10 mouse cellular contexts compared by ENCODE assay signal in the genomic region with DNA sequence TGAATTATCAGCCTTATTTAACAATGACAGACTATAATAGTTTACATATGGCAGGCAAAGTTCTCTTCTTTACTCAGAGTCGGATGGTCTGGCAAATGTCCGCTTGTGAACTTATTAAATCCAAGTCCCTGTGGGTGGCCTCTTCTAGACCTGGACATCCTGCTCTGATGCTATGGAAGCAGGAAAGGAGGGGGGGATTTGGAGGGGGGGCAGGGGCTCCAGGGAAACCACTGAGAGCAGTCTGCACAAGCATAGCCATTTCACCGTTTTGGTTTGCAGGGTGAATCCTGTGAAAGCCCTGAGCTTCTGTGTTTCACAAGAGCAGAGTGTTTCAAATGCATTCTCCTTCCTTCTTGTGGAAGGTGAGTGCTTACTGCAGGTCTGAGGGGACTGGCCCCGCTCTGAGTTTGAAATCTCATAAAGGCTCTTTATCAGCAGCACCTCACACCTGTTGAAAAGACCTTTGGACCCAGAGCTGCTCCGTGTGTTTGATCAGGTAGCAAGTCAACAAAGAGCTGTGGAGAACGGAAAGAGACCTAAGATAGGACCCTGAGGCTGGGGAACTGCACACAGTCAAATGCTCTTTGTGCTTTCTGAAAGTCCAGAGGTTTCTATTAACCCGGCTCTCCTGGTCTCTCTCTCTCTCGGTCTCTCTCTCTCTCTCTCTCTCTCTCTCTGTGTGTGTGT. TPM values are rescaled to one million over a fixed set of nuclear protein-coding genes. Genes with fewer than 3 reads are reported as not detected.
DNase-seq lines count a peak whose midpoint lies in the region; ATAC-seq and TF ChIP-seq lines count a peak whose summit lies in the region.
"Had no signal": no experiment of that assay in that cellular context is flagged by ENCODE, and none has a peak within 500 bp of the region (broad histone marks: within the 10 kb centered on the region; RNA-seq: fewer than 3 reads in every experiment).

No protein-coding gene starts in this region.

- no peak for TF ChIP-seq POLR2A in lung, adult 2 months (IDR thresholded peaks at IDR 0.05; ENCODE audit: borderline replicate concordance, extremely low read depth, low read depth, low read length)
- TF ChIP-seq POLR2A in liver, adult 2 months (IDR thresholded peaks at IDR 0.05; ENCODE audit: extremely low read depth, insufficient read depth, low read length): no peak

- H3K4me2 ChIP-seq in lung, embryonic 14.5 days: no peak overlapping the region
- peak overlapping the region; percentile 26 for H3K4me2 ChIP-seq in intestine, embryonic 14.5 days (ENCODE audit: low read length)
- H3K4me2 ChIP-seq in stomach, postnatal 0 days (replicated peaks; ENCODE audit: low read depth): 0 out of 2 replicates have a peak overlapping the region, but pooled peaks have one; percentile 23

- H3K9ac ChIP-seq in lung, embryonic 14.5 days: no peak overlapping the region
- no peak overlapping the region for H3K9ac ChIP-seq in intestine, embryonic 14.5 days (ENCODE audit: low read length)
- no peak overlapping the region for H3K9ac ChIP-seq in liver, adult 2 months (ENCODE audit: low read depth, low read length)
- no peak overlapping the region for H3K9ac ChIP-seq in stomach, postnatal 0 days (ENCODE audit: low read length)

- no peak for TF ChIP-seq EP300 in stomach, postnatal 0 days (optimal IDR thresholded peaks at IDR 0.05)

- H3K27ac ChIP-seq in lung, embryonic 14.5 days (ENCODE audit: low read depth): peak overlapping the region; percentile 39
- peak overlapping the region; percentile 78 for H3K27ac ChIP-seq in intestine, embryonic 14.5 days (ENCODE audit: low read depth)
- H3K27ac ChIP-seq in liver, adult 2 months (replicated peaks; ENCODE audit: insufficient read depth, low read depth, low read length): peak overlapping the region; percentile 34
- H3K27ac ChIP-seq in stomach, postnatal 0 days (replicated peaks): peak overlapping the region; percentile 82
- no peak overlapping the region; the same call in 1 of the 2 replicates for H3K27ac ChIP-seq in midbrain, embryonic 10.5 days (replicated peaks)

- peaks cover 8% of the 10 kb centered on the region; the same call in 1 of the 2 replicates for H3K36me3 ChIP-seq in lung, embryonic 14.5 days (ENCODE audit: insufficient read depth)
- peaks cover 8% of the 10 kb centered on the region for H3K36me3 ChIP-seq in intestine, embryonic 14.5 days (ENCODE audit: control insufficient read depth, insufficient read depth, low read length)
- peaks cover 4% of the 10 kb centered on the region; the same call in 1 of the 2 replicates for H3K36me3 ChIP-seq in liver, adult 2 months (ENCODE audit: control insufficient read depth, insufficient read depth, low read length)
- 0 out of 2 replicates have a peak, but pooled peaks cover 3% of the 10 kb centered on the region for H3K36me3 ChIP-seq in stomach, postnatal 0 days (ENCODE audit: control insufficient read depth, insufficient read depth, low read length)
- H3K36me3 ChIP-seq in midbrain, embryonic 10.5 days: peaks cover 11% of the 10 kb centered on the region

- H3K4me1 ChIP-seq in lung, embryonic 14.5 days (ENCODE audit: insufficient read depth): 0 out of 2 replicates have a peak, but pooled peaks cover 3% of the 10 kb centered on the region
- peaks cover 4% of the 10 kb centered on the region; the same call in 1 of the 2 replicates for H3K4me1 ChIP-seq in lung, adult 2 months (ENCODE audit: control insufficient read depth, insufficient read depth, low read length)
- peaks cover 22% of the 10 kb centered on the region; the same call in 1 of the 2 replicates for H3K4me1 ChIP-seq in intestine, embryonic 14.5 days (replicated peaks; ENCODE audit: control insufficient read depth, insufficient read depth, low read length)
- peaks cover 12% of the 10 kb centered on the region for H3K4me1 ChIP-seq in liver, adult 2 months (ENCODE audit: control insufficient read depth, insufficient read depth, low read length)
- H3K4me1 ChIP-seq in stomach, postnatal 0 days (replicated peaks; ENCODE audit: control insufficient read depth, insufficient read depth): no peaks in the 10 kb centered on the region
- H3K4me1 ChIP-seq in midbrain, embryonic 10.5 days: peaks cover 8% of the 10 kb centered on the region

- no peaks in the 10 kb centered on the region for H3K9me3 ChIP-seq in lung, embryonic 14.5 days (ENCODE audit: low read depth, low read length)
- no peaks in the 10 kb centered on the region for H3K9me3 ChIP-seq in intestine, embryonic 14.5 days (ENCODE audit: control insufficient read depth, low read length)
- H3K9me3 ChIP-seq in stomach, postnatal 0 days (ENCODE audit: control insufficient read depth, low read length): no peaks in the 10 kb centered on the region
- H3K9me3 ChIP-seq in midbrain, embryonic 10.5 days (replicated peaks): no peaks in the 10 kb centered on the region; the same call in 1 of the 2 replicates

- no peak for TF ChIP-seq CTCF in lung, embryonic 14.5 days (IDR thresholded peaks at IDR 0.05; ENCODE audit: low read depth)
- TF ChIP-seq CTCF in lung, adult 2 months (IDR thresholded peaks at IDR 0.05; ENCODE audit: insufficient read depth, low read length): no peak
- TF ChIP-seq CTCF in liver, adult 2 months (IDR thresholded peaks at IDR 0.05; ENCODE audit: low read depth, low read length): no peak
- TF ChIP-seq CTCF in stomach, postnatal 0 days (IDR thresholded peaks at IDR 0.05; ENCODE audit: low read depth): no peak

- H3K27me3 ChIP-seq in lung, embryonic 14.5 days (ENCODE audit: insufficient read depth, low read length): no peaks in the 10 kb centered on the region
- H3K27me3 ChIP-seq in intestine, embryonic 14.5 days (replicated peaks; ENCODE audit: control insufficient read depth, insufficient read depth, low read length): no peaks in the 10 kb centered on the region
- H3K27me3 ChIP-seq in liver, adult 2 months (ENCODE audit: control insufficient read depth, insufficient read depth, low read length): no peaks in the 10 kb centered on the region
- no peaks in the 10 kb centered on the region for H3K27me3 ChIP-seq in stomach, postnatal 0 days (ENCODE audit: control insufficient read depth, insufficient read depth, low read length)
- H3K27me3 ChIP-seq in midbrain, embryonic 10.5 days (ENCODE audit: low read depth, poor library complexity, severe bottlenecking): peaks cover 26% of the 10 kb centered on the region

- peak; percentile 67 for DNase-seq in lung, embryonic 14.5 days
- DNase-seq in lung, adult 2 months: no peak
- DNase-seq in intestine, embryonic 14.5 days (ENCODE audit: low spot score): peak; percentile 79
- DNase-seq in liver, adult 2 months (ENCODE audit: extremely low read depth, low read depth, low spot score): peak; percentile 95
- DNase-seq in stomach, postnatal 0 days (ENCODE audit: low spot score): peak; percentile 85
- DNase-seq in midbrain, embryonic 10.5 days (ENCODE audit: low spot score): no peak
- no peak for DNase-seq in layer of hippocampus, postnatal 14 days (ENCODE audit: low spot score in 2 of 2)
- DNase-seq: adrenal gland, postnatal 25 days; cerebellum, adult 11 months; lung, postnatal 4 days had no signal

- H3K4me3 ChIP-seq in lung, embryonic 14.5 days (ENCODE audit: low read depth, low read length): no peak overlapping the region
- H3K4me3 ChIP-seq in lung, adult 2 months (replicated peaks; ENCODE audit: extremely low read depth, low read depth, low read length): no peak overlapping the region
- no peak overlapping the region for H3K4me3 ChIP-seq in intestine, embryonic 14.5 days (ENCODE audit: low read depth, low read length)
- H3K4me3 ChIP-seq in liver, adult 2 months (ENCODE audit: insufficient read depth, low read depth, low read length): no peak overlapping the region
- no peak overlapping the region for H3K4me3 ChIP-seq in stomach, postnatal 0 days (ENCODE audit: low read depth, low read length)
- no peak overlapping the region for H3K4me3 ChIP-seq in midbrain, embryonic 10.5 days

- 18% methylated on average over 8 of the region's 8 CpGs for WGBS in lung, embryonic 14.5 days
- 38% methylated on average over 8 of the region's 8 CpGs for WGBS in lung, adult 2 months
- 9% methylated on average over 8 of the region's 8 CpGs for WGBS in intestine, embryonic 14.5 days
- WGBS in liver, adult 2 months: 18% methylated on average over 8 of the region's 8 CpGs
- 16% methylated on average over 8 of the region's 8 CpGs for WGBS in stomach, postnatal 0 days
- 62% methylated on average over 8 of the region's 8 CpGs for WGBS in midbrain, embryonic 10.5 days

- peaks cover 48% of the 10 kb centered on the region for H3K79me2 ChIP-seq in liver, adult 2 months (ENCODE audit: control insufficient read depth, insufficient read depth, low read length)

- peak; percentile 83 for ATAC-seq in lung, embryonic 14.5 days (ENCODE audit: insufficient read depth)
- peak; percentile 90 for ATAC-seq in intestine, embryonic 14.5 days (replicated peaks; ENCODE audit: low FRiP score, low TSS enrichment, low read depth)
- peak; percentile 97 for ATAC-seq in stomach, postnatal 0 days (ENCODE audit: low FRiP score, low TSS enrichment)

RNA-seq across cellular contexts. Expression of a gene that starts 40.7 kb away (rescaled TPM):
- 48.5 and 54.8 TPM in 2 replicates for polyA plus RNA-seq in lung, embryonic 14.5 days (2014; fragmentation: Nextera tagmentation; extraction: Ambion mirVana)
- polyA plus RNA-seq in lung, adult 2 months (2012; rRNA removed): 81.3 and 82.7 TPM in 2 replicates
- polyA plus RNA-seq in intestine, embryonic 14.5 days (2014; fragmentation: Nextera tagmentation; extraction: Ambion mirVana): 32.5 and 35.5 TPM in 2 replicates
- total RNA-seq in liver, adult 2 months (2014; rRNA removed): 21.4 and 21.5 TPM in 2 replicates
- polyA plus RNA-seq in liver, adult 2 months (2012; rRNA removed): 11.9 and 15.7 TPM in 2 replicates
- polyA plus RNA-seq in stomach, postnatal 0 days (2015; fragmentation: Nextera tagmentation; extraction: Ambion mirVana): 13.1 and 15.8 TPM in 2 replicates
- polyA plus RNA-seq in midbrain, embryonic 10.5 days (2016; fragmentation: Nextera tagmentation; extraction: Ambion mirVana): 74.7 and 86.0 TPM in 2 replicates
- total RNA-seq in layer of hippocampus, postnatal 14 days (2021): 10 to 100 TPM; 49.5 to 57.6 TPM

Comparison
In these comparisons a context has a peak if more than half of its experiments do, and no peak if none do; other contexts are left out.
1. DNase-seq: peak in lung, embryonic 14.5 days (single experiment), intestine, embryonic 14.5 days (single experiment), liver, adult 2 months (single experiment) and stomach, postnatal 0 days (single experiment); none in lung, adult 2 months (single experiment), midbrain, embryonic 10.5 days (single experiment) and layer of hippocampus, postnatal 14 days (0 of 2).
2. Peak in every context shown above with its lines, with median percentiles within 50 percentile points of each other: ATAC-seq.